Mouse (Mus musculus) brain, embryonic 14.5 days (tissue): ENCODE results near the gene Vmn1r1.
A peak's percentile ranks its signal among the peaks of the same experiment; 100 is the strongest.

Experiments
- CTCF ChIP-seq: fragments of 200-500 bp; IDR thresholded peaks from 2 replicates; pipeline ENCODE4 v1.5.1; 2012; ENCODE audit warnings: inconsistent platforms, mild to moderate bottlenecking, moderate library complexity, borderline replicate concordance; ENCODE audit not compliant: insufficient read depth, insufficient read length; ENCODE audit errors: extremely low read depth
- POLR2A ChIP-seq: fragments of 200-500 bp; IDR thresholded peaks from 2 replicates; pipeline ENCODE4 v1.6.1; 2012; ENCODE audit warnings: mild to moderate bottlenecking, inconsistent platforms, borderline replicate concordance; ENCODE audit not compliant: poor library complexity, insufficient read depth, insufficient read length, severe bottlenecking; ENCODE audit errors: extremely low read depth

DNA sequence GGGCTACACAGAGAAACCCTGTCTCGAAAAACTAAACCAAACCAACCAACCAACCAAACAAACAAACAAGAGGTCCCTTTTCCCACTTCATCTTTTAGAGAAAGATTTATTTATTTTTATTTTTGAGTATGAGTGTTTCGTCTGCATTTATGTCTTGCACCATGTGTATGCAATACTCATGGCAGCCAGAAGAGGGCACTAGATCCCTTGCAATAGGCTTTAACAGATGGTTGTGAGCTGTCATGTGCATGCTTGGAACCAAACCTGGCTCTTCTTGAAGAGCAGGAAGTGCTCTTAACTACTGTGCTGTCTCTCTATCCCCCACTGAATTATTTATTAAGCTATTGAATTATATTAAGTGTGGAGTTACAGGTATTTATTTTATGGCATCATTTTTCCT lies 14.3 kb downstream of the Vmn1r1 start:
- TF ChIP-seq CTCF = peak; percentile 45; the same call in 1 of the 2 replicates
- TF ChIP-seq POLR2A = no peak
